Mouse (Mus musculus): ENCODE data around the gene Spp2. TPM values are rescaled to one million over a fixed set of nuclear protein-coding genes. Genes with fewer than 3 reads are reported as not detected.
A peak's percentile ranks its signal among the peaks of the same experiment; 100 is the strongest.

Spp2 gene
- 1.1 and 3.2 TPM in 2 replicates for polyA plus RNA-seq (2016; fragmentation: Nextera tagmentation; extraction: Ambion mirVana)

GRCm38 (mm10) chr1:88406807-88407198 lies at the start of gene Spp2:
Spp2 (plus strand) TSS chr1:88406961.
- Histone ChIP-seq H3K27ac (ENCODE audit: poor library complexity, severe bottlenecking) (no peak within 1 kb of the TSS), H3K27me3 (replicated peaks) (no peaks in the 10 kb centered on the region), H3K9ac (no peak within 1 kb of the TSS), H3K4me3 (no peak within 1 kb of the TSS), H3K36me3 (no peaks in the 10 kb centered on the region), H3K4me2 (no peak within 1 kb of the TSS), H3K9me3 (replicated peaks) (no peaks in the 10 kb centered on the region), H3K4me1 (replicated peaks) (no peaks in the 10 kb centered on the region)
- ATAC-seq (ENCODE audit: insufficient number of reproducible peaks, low FRiP score) = no peak
- WGBS = 67% methylated on average over 5 of the region's 5 CpGs

GRCm38 (mm10) chr1:88357458-88358090 lies 49.2 kb upstream of the Spp2 start:
- ATAC-seq (ENCODE audit: insufficient number of reproducible peaks, low FRiP score) = 0 out of 2 replicates have a peak, but pooled peaks have one; percentile 22
- Histone ChIP-seq H3K36me3 (no peaks in the 10 kb centered on the region), H3K4me2 (no peak overlapping the region), H3K4me3 (no peak overlapping the region), H3K27me3 (replicated peaks) (no peaks in the 10 kb centered on the region), H3K27ac (ENCODE audit: poor library complexity, severe bottlenecking) (no peak overlapping the region), H3K4me1 (replicated peaks) (no peaks in the 10 kb centered on the region), H3K9ac (no peak overlapping the region), H3K9me3 (replicated peaks) (no peaks in the 10 kb centered on the region)
- 61% methylated on average over 6 of the region's 6 CpGs for WGBS

- Histone ChIP-seq H3K4me2 (no peak overlapping the region), H3K36me3 (no peaks in the 10 kb centered on the region), H3K4me1 (replicated peaks) (no peaks in the 10 kb centered on the region), H3K9me3 (replicated peaks) (no peaks in the 10 kb centered on the region), H3K9ac (no peak overlapping the region), H3K27me3 (replicated peaks) (no peaks in the 10 kb centered on the region), H3K4me3 (no peak overlapping the region), H3K27ac (ENCODE audit: poor library complexity, severe bottlenecking) (no peak overlapping the region)
- no peak for ATAC-seq (ENCODE audit: insufficient number of reproducible peaks, low FRiP score)
- 78% methylated on average over 7 of the region's 7 CpGs for WGBS
These were observed 48.6 kb upstream of the Spp2 start for GRCm38 (mm10) chr1:88358102-88358654.

GRCm38 (mm10) chr1:88361085-88361484 lies 45.7 kb upstream of the Spp2 start:
- no peak overlapping the region for H3K9ac ChIP-seq
- no peaks in the 10 kb centered on the region for H3K36me3 ChIP-seq
- H3K4me1 ChIP-seq (replicated peaks) = no peaks in the 10 kb centered on the region
- no peak for ATAC-seq (ENCODE audit: insufficient number of reproducible peaks, low FRiP score)
- no peaks in the 10 kb centered on the region for H3K27me3 ChIP-seq (replicated peaks)
- H3K27ac ChIP-seq (ENCODE audit: poor library complexity, severe bottlenecking) = no peak overlapping the region
- no peak overlapping the region for H3K4me2 ChIP-seq
- WGBS = 69% methylated on average over 4 of the region's 4 CpGs
- no peaks in the 10 kb centered on the region for H3K9me3 ChIP-seq (replicated peaks)
- H3K4me3 ChIP-seq = no peak overlapping the region

GRCm38 (mm10) chr1:88366881-88367644 lies 39.7 kb upstream of the Spp2 start:
- no peak overlapping the region for H3K4me3 ChIP-seq
- 70% methylated on average over 11 of the region's 11 CpGs for WGBS
- no peaks in the 10 kb centered on the region for H3K4me1 ChIP-seq (replicated peaks)
- no peak overlapping the region for H3K27ac ChIP-seq (ENCODE audit: poor library complexity, severe bottlenecking)
- no peaks in the 10 kb centered on the region for H3K27me3 ChIP-seq (replicated peaks)
- H3K9me3 ChIP-seq (replicated peaks) = peaks cover 5% of the 10 kb centered on the region; the same call in 1 of the 2 replicates
- H3K4me2 ChIP-seq = no peak overlapping the region
- no peaks in the 10 kb centered on the region for H3K36me3 ChIP-seq
- no peak for ATAC-seq (ENCODE audit: insufficient number of reproducible peaks, low FRiP score)
- H3K9ac ChIP-seq = no peak overlapping the region

GRCm38 (mm10) chr1:88378446-88378845 lies 28.3 kb upstream of the Spp2 start:
- no peak for ATAC-seq (ENCODE audit: insufficient number of reproducible peaks, low FRiP score)
- no peaks in the 10 kb centered on the region for H3K4me1 ChIP-seq (replicated peaks)
- 72% methylated on average over 1 of the region's 1 CpGs for WGBS
- no peak overlapping the region for H3K9ac ChIP-seq
- H3K27ac ChIP-seq (ENCODE audit: poor library complexity, severe bottlenecking) = no peak overlapping the region
- H3K4me2 ChIP-seq = no peak overlapping the region
- H3K36me3 ChIP-seq = no peaks in the 10 kb centered on the region
- no peaks in the 10 kb centered on the region for H3K9me3 ChIP-seq (replicated peaks)
- H3K4me3 ChIP-seq = no peak overlapping the region
- no peaks in the 10 kb centered on the region for H3K27me3 ChIP-seq (replicated peaks)

- no peak for ATAC-seq (ENCODE audit: insufficient number of reproducible peaks, low FRiP score)
- H3K4me2 ChIP-seq = no peak overlapping the region
- no peaks in the 10 kb centered on the region for H3K4me1 ChIP-seq (replicated peaks)
- H3K36me3 ChIP-seq = no peaks in the 10 kb centered on the region
- H3K27ac ChIP-seq (ENCODE audit: poor library complexity, severe bottlenecking) = no peak overlapping the region
- H3K9me3 ChIP-seq (replicated peaks) = no peaks in the 10 kb centered on the region
- 65% methylated on average over 4 of the region's 4 CpGs for WGBS
- H3K9ac ChIP-seq = no peak overlapping the region
- H3K4me3 ChIP-seq = no peak overlapping the region
- H3K27me3 ChIP-seq (replicated peaks) = no peaks in the 10 kb centered on the region
These were observed 15.1 kb upstream of the Spp2 start for GRCm38 (mm10) chr1:88391632-88392031.

- no peaks in the 10 kb centered on the region for H3K9me3 ChIP-seq (replicated peaks)
- 79% methylated on average over 5 of the region's 5 CpGs for WGBS
- H3K4me3 ChIP-seq = no peak overlapping the region
- no peak for ATAC-seq (ENCODE audit: insufficient number of reproducible peaks, low FRiP score)
- H3K27me3 ChIP-seq (replicated peaks) = no peaks in the 10 kb centered on the region
- H3K4me1 ChIP-seq (replicated peaks) = no peaks in the 10 kb centered on the region
- H3K36me3 ChIP-seq = no peaks in the 10 kb centered on the region
- H3K4me2 ChIP-seq = no peak overlapping the region
- no peak overlapping the region for H3K9ac ChIP-seq
- no peak overlapping the region for H3K27ac ChIP-seq (ENCODE audit: poor library complexity, severe bottlenecking)
These were observed 13.4 kb upstream of the Spp2 start for GRCm38 (mm10) chr1:88393321-88393720.

- Histone ChIP-seq H3K4me3 (no peak overlapping the region), H3K36me3 (no peaks in the 10 kb centered on the region), H3K4me1 (replicated peaks) (peaks cover 6% of the 10 kb centered on the region), H3K9me3 (replicated peaks) (no peaks in the 10 kb centered on the region), H3K4me2 (no peak overlapping the region), H3K27me3 (replicated peaks) (no peaks in the 10 kb centered on the region), H3K27ac (ENCODE audit: poor library complexity, severe bottlenecking) (no peak overlapping the region), H3K9ac (no peak overlapping the region)
- 50% methylated on average over 3 of the region's 3 CpGs for WGBS
- ATAC-seq (ENCODE audit: insufficient number of reproducible peaks, low FRiP score) = no peak
These were observed 3.4 kb upstream of the Spp2 start for GRCm38 (mm10) chr1:88403378-88403777.

GRCm38 (mm10) chr1:88406078-88406806 lies 519 bp upstream of the Spp2 start:
- H3K27ac ChIP-seq (ENCODE audit: poor library complexity, severe bottlenecking) = no peak overlapping the region
- no peak overlapping the region for H3K9ac ChIP-seq
- H3K27me3 ChIP-seq (replicated peaks) = no peaks in the 10 kb centered on the region
- H3K4me3 ChIP-seq = no peak overlapping the region
- no peaks in the 10 kb centered on the region for H3K4me1 ChIP-seq (replicated peaks)
- H3K4me2 ChIP-seq = no peak overlapping the region
- H3K36me3 ChIP-seq = no peaks in the 10 kb centered on the region
- H3K9me3 ChIP-seq (replicated peaks) = no peaks in the 10 kb centered on the region
- ATAC-seq (ENCODE audit: insufficient number of reproducible peaks, low FRiP score) = no peak
- WGBS = 71% methylated on average over 12 of the region's 12 CpGs

GRCm38 (mm10) chr1:88408340-88408739 lies 1.6 kb downstream of the Spp2 start:
- ATAC-seq (ENCODE audit: insufficient number of reproducible peaks, low FRiP score) = no peak
- no peaks in the 10 kb centered on the region for H3K27me3 ChIP-seq (replicated peaks)
- 81% methylated on average over 4 of the region's 4 CpGs for WGBS

More at GRCm38 (mm10) chr1:88408340-88408739, 1.6 kb downstream of the Spp2 start:
- Histone ChIP-seq H3K4me3 (no peak overlapping the region), H3K4me1 (replicated peaks) (no peaks in the 10 kb centered on the region), H3K36me3 (no peaks in the 10 kb centered on the region), H3K4me2 (no peak overlapping the region), H3K9ac (no peak overlapping the region), H3K27ac (ENCODE audit: poor library complexity, severe bottlenecking) (no peak overlapping the region), H3K9me3 (replicated peaks) (no peaks in the 10 kb centered on the region)

All from heart, embryonic 12.5 days (tissue).